Mouse (Mus musculus) activated CD4-positive, CD25-positive, alpha-beta regulatory T cell (primary cell): ENCODE results near the gene Plagl2. TPM values are rescaled to one million over a fixed set of nuclear protein-coding genes. Genes with fewer than 3 reads are reported as not detected.

Experiments
- polyA plus RNA-seq, 2 experiments: library from polyadenylated mRNA; unstranded; fragments of 100-300 nt; shearing (Covaris generic); gene quantifications; one replicate each; pipeline ENCODE4 v1.2.1; 2017

Gene Plagl2
- 10 to 100 TPM; 22.2 to 26.5 TPM for polyA plus RNA-seq

GRCm38 (mm10) chr2:153241250-153242014 lies at the start of gene Plagl2, which contains the start of gene Pofut1:
Gene Plagl2, minus strand, starts transcription at chr2:153241426.
Gene Pofut1, plus strand, starts transcription at chr2:153241533.

GRCm38 (mm10) chr2:153224946-153225594 lies 16.2 kb downstream of the Plagl2 start, which contains the start of gene Tspyl3:
Gene Tspyl3, minus strand, starts transcription at chr2:153225441.

Other genes starting within 250 kb of the Plagl2 start
- 100 to 1,000 TPM; 125 to 167 TPM for gene Pdrg1, start 226.0 kb downstream of the Plagl2 start, polyA plus RNA-seq
- not detected for gene Xkr7, start 209.6 kb downstream of the Plagl2 start, polyA plus RNA-seq
- not detected for gene Ccm2l, start 175.5 kb downstream of the Plagl2 start, polyA plus RNA-seq
- gene Hck, start 133.0 kb downstream of the Plagl2 start, polyA plus RNA-seq: 1 to 10 TPM in 1 of 2 experiments, under 1 TPM in 1; 0.66 to 2.5 TPM
- gene Tm9sf4, start 80.1 kb downstream of the Plagl2 start, polyA plus RNA-seq: 10 to 100 TPM; 38.1 to 51.4 TPM
- 10 to 100 TPM; 39.5 to 45.2 TPM for gene Tspyl3, start 16.0 kb downstream of the Plagl2 start, polyA plus RNA-seq
- 10 to 100 TPM; 15.2 to 17.0 TPM for gene Pofut1, start 107 bp upstream of the Plagl2 start, polyA plus RNA-seq
- gene Kif3b, start 50.0 kb upstream of the Plagl2 start, polyA plus RNA-seq: 10 to 100 TPM; 15.4 to 24.3 TPM
- 10 to 100 TPM; 35.0 to 87.8 TPM for gene Asxl1, start 104.4 kb upstream of the Plagl2 start, polyA plus RNA-seq